Mouse (Mus musculus) CH12.LX (cell line): ENCODE results near the gene 9130019O22Rik. TPM values are rescaled to one million over a fixed set of nuclear protein-coding genes. Genes with fewer than 3 reads are reported as not detected.
"Not testable (repeated sequence)": the region's sequence is repeated elsewhere in the genome, so short reads cannot be mapped to it uniquely, and the experiment has no call there.

Experiments used
- DNase-seq: peaks from one replicate; pipeline ENCODE4 v3.0.0-alpha.2; 2013; ENCODE audit errors: extremely low read depth
- H3K27ac ChIP-seq: 2 replicates; pipeline ENCODE4 v1.5.1; 2012; ENCODE audit warnings: low read depth, mild to moderate bottlenecking, control low read depth, moderate library complexity; ENCODE audit not compliant: insufficient read depth
- H3K27me3 ChIP-seq: replicated peaks from 2 replicates; pipeline ENCODE3; 2012; ENCODE audit warnings: inconsistent platforms
- H3K36me3 ChIP-seq, 2 experiments: replicated peaks in 1 of 2; 2 replicates each; pipeline versions ENCODE3 to v1.6.1; 2012; ENCODE audit warnings: inconsistent platforms in 1 of 2, low read length in 1 of 2, mild to moderate bottlenecking in 1 of 2, mixed read lengths in 1 of 2, moderate library complexity in 1 of 2; ENCODE audit not compliant: control insufficient read depth in 1 of 2, insufficient read depth in 1 of 2
- H3K4me1 ChIP-seq, 2 experiments: 2 replicates each; pipeline ENCODE4 v1.6.1; 2012; ENCODE audit warnings: inconsistent platforms in 1 of 2, moderate library complexity in 1 of 2; ENCODE audit not compliant: insufficient read depth in 2 of 2, control insufficient read depth in 1 of 2
- H3K4me2 ChIP-seq: 2 replicates; pipeline ENCODE4 v1.6.1; 2012; ENCODE audit warnings: low read depth, mild to moderate bottlenecking, control low read depth; ENCODE audit not compliant: poor library complexity, insufficient read depth, severe bottlenecking
- H3K4me3 ChIP-seq, 3 experiments: fragments of 150-350 bp in 1 of 3; sonication (generic) in 1 of 3; replicated peaks in 1 of 3; 2 replicates each; pipeline versions ENCODE3 to v1.5.1; 2011 to 2012; ENCODE audit warnings: low read depth in 2 of 3, low read length in 2 of 3, mild to moderate bottlenecking in 2 of 3, moderate library complexity in 2 of 3, control low read depth in 1 of 3, improper control_type of control experiment in 1 of 3, inconsistent platforms in 1 of 3, mixed read lengths in 1 of 3; ENCODE audit not compliant: poor library complexity in 1 of 3
- H3K79me2 ChIP-seq: replicated peaks from 2 replicates; pipeline ENCODE4 v1.6.1; 2012; ENCODE audit warnings: mild to moderate bottlenecking, moderate library complexity; ENCODE audit not compliant: control insufficient read depth, poor library complexity, insufficient read depth, severe bottlenecking; ENCODE audit errors: extremely low read depth
- H3K9ac ChIP-seq: 2 replicates; pipeline ENCODE4 v1.6.1; 2012; ENCODE audit warnings: low read depth, mild to moderate bottlenecking, control low read depth, moderate library complexity; ENCODE audit not compliant: insufficient read depth
- H3K9me3 ChIP-seq: replicated peaks from 2 replicates; pipeline ENCODE3; 2012; ENCODE audit warnings: low read length, inconsistent platforms, mixed read lengths
- CHD1 ChIP-seq: IDR thresholded peaks from 2 replicates; pipeline ENCODE4 v1.6.1; 2012; ENCODE audit warnings: low read depth, low read length, improper control_type of control experiment, inconsistent platforms
- CTCF ChIP-seq, 2 experiments: IDR thresholded peaks in 1 of 2; conservative IDR thresholded peaks in 1 of 2; 2 replicates each; pipeline ENCODE4 v1.5.1; 2011 to 2012; ENCODE audit warnings: low read depth in 2 of 2, low read length in 2 of 2, improper control_type of control experiment in 1 of 2, inconsistent platforms in 1 of 2, mild to moderate bottlenecking in 1 of 2, moderate library complexity in 1 of 2
- EP300 ChIP-seq: IDR thresholded peaks from 2 replicates; pipeline ENCODE4 v1.6.1; 2011; ENCODE audit warnings: low read length, improper control_type of control experiment
- ETS1 ChIP-seq: conservative IDR thresholded peaks from 2 replicates; pipeline ENCODE4 v1.6.1; 2012; ENCODE audit warnings: low read depth, mild to moderate bottlenecking, inconsistent platforms, low read length, improper control_type of control experiment, moderate library complexity
- IRF4 ChIP-seq: IDR thresholded peaks from 2 replicates; pipeline ENCODE4 v1.6.1; 2014; ENCODE audit warnings: low read depth, mild to moderate bottlenecking, inconsistent platforms, low read length, improper control_type of control experiment
- JUND ChIP-seq: conservative IDR thresholded peaks from 2 replicates; pipeline ENCODE4 v1.6.1; 2011; ENCODE audit warnings: low read depth, low read length, improper control_type of control experiment
- MAFK ChIP-seq: IDR thresholded peaks from 2 replicates; pipeline ENCODE4 v1.6.1; 2011; ENCODE audit warnings: low read length, improper control_type of control experiment; ENCODE audit not compliant: insufficient replicate concordance
- MAX ChIP-seq: IDR thresholded peaks from 2 replicates; pipeline ENCODE4 v1.6.1; 2011; ENCODE audit warnings: low read length, improper control_type of control experiment
- MXI1 ChIP-seq: IDR thresholded peaks from 2 replicates; pipeline ENCODE4 v1.6.1; 2011; ENCODE audit warnings: mild to moderate bottlenecking, low read depth, low read length, improper control_type of control experiment
- NRF1 ChIP-seq: IDR thresholded peaks from 2 replicates; pipeline ENCODE4 v1.6.1; 2014; ENCODE audit warnings: low read depth, mild to moderate bottlenecking, inconsistent platforms, low read length, improper control_type of control experiment, moderate library complexity
- POLR2A ChIP-seq: IDR thresholded peaks from 2 replicates; pipeline ENCODE4 v1.6.1; 2011; ENCODE audit warnings: low read depth, mild to moderate bottlenecking, improper control_type of control experiment, low read length
- RAD21 ChIP-seq: IDR thresholded peaks from 2 replicates; pipeline ENCODE4 v1.6.1; 2011; ENCODE audit warnings: low read depth, mild to moderate bottlenecking, low read length, improper control_type of control experiment, moderate library complexity
- RCOR1 ChIP-seq: conservative IDR thresholded peaks from 2 replicates; pipeline ENCODE4 v1.6.1; 2012; ENCODE audit warnings: low read depth, mild to moderate bottlenecking, inconsistent platforms, low read length, improper control_type of control experiment
- SIN3A ChIP-seq: IDR thresholded peaks from 2 replicates; pipeline ENCODE4 v1.6.1; 2012; ENCODE audit warnings: low read length, improper control_type of control experiment, inconsistent platforms
- SMC3 ChIP-seq: IDR thresholded peaks from 2 replicates; pipeline ENCODE4 v1.6.1; 2011; ENCODE audit warnings: low read depth, low read length, improper control_type of control experiment
- TBP ChIP-seq: conservative IDR thresholded peaks from 2 replicates; pipeline ENCODE4 v1.6.1; 2011; ENCODE audit warnings: low read depth, low read length, improper control_type of control experiment
- TCF12 ChIP-seq: IDR thresholded peaks from 2 replicates; pipeline ENCODE4 v1.6.1; 2014; ENCODE audit warnings: low read depth, mild to moderate bottlenecking, inconsistent platforms, low read length, improper control_type of control experiment
- USF1 ChIP-seq: IDR thresholded peaks from 2 replicates; pipeline ENCODE4 v1.6.1; 2014; ENCODE audit warnings: low read depth, mild to moderate bottlenecking, inconsistent platforms, low read length, improper control_type of control experiment
- ZC3H11A ChIP-seq: IDR thresholded peaks from 2 replicates; pipeline ENCODE4 v1.6.1; 2012; ENCODE audit warnings: low read depth, mild to moderate bottlenecking, inconsistent platforms, low read length, improper control_type of control experiment
- ZKSCAN1 ChIP-seq: IDR thresholded peaks from 2 replicates; pipeline ENCODE4 v1.6.1; 2012; ENCODE audit warnings: low read depth, inconsistent platforms, low read length, improper control_type of control experiment, borderline replicate concordance
- dilution Hi-C: fragments of 300-500 bp; cut with MboI; formaldehyde crosslinking; loops from 2 replicates; pipeline ENCODE4 v1.14.3; 2020; ENCODE audit warnings: low sequenced_read_pairs; ENCODE audit not compliant: extremely low pct_unique_long_range_greater_than_20kb, extremely low pct_ligation_motif_present
- in situ Hi-C: fragments of 300-500 bp; cut with MboI; formaldehyde crosslinking; loops from 3 replicates; pipeline ENCODE4 v1.14.3; 2019; ENCODE audit warnings: low sequenced_read_pairs, low pct_ligation_motif_present, low pct_unique_long_range_greater_than_20kb, mixed read lengths
- polyA plus RNA-seq: library from polyadenylated mRNA; unstranded; fragments of >175 nt; gene quantifications from 2 replicates; pipeline ENCODE4 v1.2.1, GENCODE M21; 2012; ENCODE audit warnings: low read depth; ENCODE audit not compliant: insufficient read length
- total RNA-seq, 2 experiments: library from RNA; depleted of rRNA; stranded (reverse); fragments of 300-350 nt in 1 of 2; fragments of >200 nt in 1 of 2; gene quantifications; 2 replicates each; pipeline ENCODE4 v1.2.3; 2012 to 2014

9130019O22Rik gene
- total and polyA plus RNA-seq, 3 experiments, result 3.3 to 4.2 (median 4.0) TPM

DNA sequence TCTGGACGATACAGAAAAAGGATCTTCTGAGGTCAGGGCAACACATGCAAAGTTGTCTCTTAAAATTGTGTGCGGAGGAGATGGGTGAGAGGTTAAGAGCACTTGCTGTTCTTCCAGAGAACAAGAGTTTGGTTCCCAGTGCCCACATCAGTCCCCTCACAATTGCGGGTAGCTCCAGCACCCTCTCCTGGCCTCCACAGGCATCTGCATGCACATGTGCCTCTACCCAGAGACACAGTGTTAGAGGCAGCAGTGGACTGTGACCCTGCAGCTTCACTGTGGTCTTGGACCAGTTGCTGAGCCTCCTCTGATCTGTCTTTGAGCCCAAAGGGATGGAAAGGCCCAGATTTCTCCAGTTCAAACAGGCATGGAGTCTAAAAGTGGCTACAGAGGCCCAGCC is 15.1 kb downstream of the 9130019O22Rik start:
- H3K4me3 ChIP-seq, H3K27me3 ChIP-seq, H3K9ac ChIP-seq, DNase-seq, H3K4me1 ChIP-seq, H3K36me3 ChIP-seq, H3K4me2 ChIP-seq, dilution Hi-C loops: not testable (repeated sequence)
- in situ Hi-C loops, result loop anchor here (25.0 kb wide), 1 partner anchor 390 kb away; the partner anchor contains the start of gene Orai3
- TF ChIP-seq RAD21 (peak; percentile 2), CTCF (conservative IDR thresholded peaks at IDR 0.05 in 1 of 2, IDR thresholded peaks at IDR 0.05 in 1 of 2; ENCODE audit: low read depth in 2 of 2, low read length in 2 of 2) (peak in 1 of 2 experiments; percentile 30; a peak in 1 of 4 replicates)
- TF ChIP-seq, all 38 proteins: peak for 2; not testable (repeated sequence) for 36
- not testable (repeated sequence) for H3K79me2 ChIP-seq, H3K27ac ChIP-seq, H3K9me3 ChIP-seq

DNA sequence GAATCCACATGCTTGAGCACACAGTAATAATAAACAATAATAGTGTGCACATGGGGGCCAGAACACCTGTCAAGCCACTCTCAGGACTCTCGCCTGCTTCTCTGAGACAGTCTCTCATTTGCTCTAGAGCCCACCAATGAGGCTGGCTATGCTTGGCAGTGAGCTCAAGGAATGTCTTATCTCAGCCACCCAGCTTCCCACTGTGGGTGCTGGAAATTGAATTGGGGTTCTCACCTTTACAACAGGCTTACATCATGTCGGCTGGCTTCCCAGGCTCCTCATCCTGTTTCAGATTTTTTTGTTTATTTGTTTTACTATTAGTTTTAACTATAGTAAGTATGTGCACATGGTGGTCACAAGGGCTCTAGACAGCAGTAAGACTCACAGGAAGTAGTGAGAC is 15.8 kb downstream of the 9130019O22Rik start:
- no peak for DNase-seq
- Histone ChIP-seq H3K9ac (no peak overlapping the region), H3K4me2 (no peak overlapping the region), H3K9me3 (no peaks in the 10 kb centered on the region), H3K79me2 (no peaks in the 10 kb centered on the region), H3K36me3 (peaks cover 10% of the 10 kb centered on the region in 2 experiments), H3K27me3 (no peaks in the 10 kb centered on the region), H3K4me1 (peaks cover 3 to 7% of the 10 kb centered on the region in 2 experiments; a peak in 1 of 4 replicates), H3K4me3 (no peak overlapping the region), H3K27ac (no peak overlapping the region)
- dilution Hi-C loops, result no loop called here
- TF ChIP-seq MXI1 (no peak), CHD1 (no peak), POLR2A (no peak), MAX (no peak), RCOR1 (no peak), EP300 (no peak), ZKSCAN1 (no peak), NRF1 (no peak), RAD21 (no peak), SMC3 (no peak), IRF4 (no peak), JUND (no peak), TBP (no peak), TCF12 (no peak), USF1 (no peak), ZC3H11A (no peak), CTCF (conservative IDR thresholded peaks at IDR 0.05 in 1 of 2, IDR thresholded peaks at IDR 0.05 in 1 of 2; ENCODE audit: low read depth in 2 of 2, low read length in 2 of 2) (no peak), ETS1 (no peak), MAFK (no peak), SIN3A (no peak)
- in situ Hi-C loops, result loop anchor here (25.0 kb wide), 1 partner anchor 391 kb away; the partner anchor contains the start of gene Orai3
